Mouse (Mus musculus): ENCODE results near the gene Thegl.
"Not testable (repeated sequence)": the region's sequence is repeated elsewhere in the genome, so short reads cannot be mapped to it uniquely, and the experiment has no call there.

The Thegl gene

DNA sequence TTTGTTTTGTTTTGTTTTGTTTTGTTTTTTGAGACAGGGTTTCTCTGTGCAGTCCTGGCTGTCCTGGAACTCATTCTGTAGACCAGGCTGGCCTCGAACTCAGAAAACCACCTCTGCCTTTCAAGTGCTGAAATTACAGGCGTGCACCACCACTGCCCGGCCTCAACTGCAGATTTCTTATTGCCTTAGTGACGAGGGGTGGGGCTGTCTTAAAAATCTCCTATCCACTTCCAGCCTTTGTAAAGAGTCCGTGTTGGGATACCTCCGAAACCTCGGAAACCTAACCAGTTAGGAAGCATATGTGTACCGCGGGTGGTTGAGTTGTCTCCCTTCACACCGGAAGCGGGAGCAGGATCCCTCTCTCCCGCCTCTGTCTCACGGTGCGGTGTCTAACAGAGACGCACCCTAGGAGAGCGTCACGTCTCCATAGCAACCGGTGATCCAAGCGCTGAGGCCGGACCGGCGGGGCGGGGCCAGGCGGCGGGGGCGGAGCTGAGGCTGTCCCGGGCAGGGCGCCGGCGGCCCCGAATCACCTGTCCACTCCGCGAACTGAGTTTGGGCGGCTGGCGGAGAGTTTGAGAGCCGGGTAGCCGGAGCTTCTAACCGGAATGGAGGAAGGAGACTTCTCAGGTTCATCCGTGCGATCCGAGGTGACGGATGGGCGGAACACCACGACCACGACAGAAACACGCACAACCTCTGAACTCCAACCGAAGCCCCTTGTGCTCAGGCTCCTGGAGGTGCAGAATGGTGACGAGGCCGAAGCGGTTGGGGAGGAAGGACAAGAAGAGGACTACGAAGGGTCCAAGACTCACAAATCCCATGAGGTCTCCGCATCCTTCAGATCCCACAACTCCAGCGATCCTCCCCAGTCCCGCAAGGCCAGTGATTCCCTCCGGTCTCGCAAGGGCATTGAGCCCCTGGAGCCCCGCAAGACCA lies at the start of gene Thegl:
Gene Thegl, plus strand, starts transcription at position 480 of the 939 bp plus-strand sequence.
- peak; percentile 27 for DNase-seq (ENCODE audit: low spot score)

DNA sequence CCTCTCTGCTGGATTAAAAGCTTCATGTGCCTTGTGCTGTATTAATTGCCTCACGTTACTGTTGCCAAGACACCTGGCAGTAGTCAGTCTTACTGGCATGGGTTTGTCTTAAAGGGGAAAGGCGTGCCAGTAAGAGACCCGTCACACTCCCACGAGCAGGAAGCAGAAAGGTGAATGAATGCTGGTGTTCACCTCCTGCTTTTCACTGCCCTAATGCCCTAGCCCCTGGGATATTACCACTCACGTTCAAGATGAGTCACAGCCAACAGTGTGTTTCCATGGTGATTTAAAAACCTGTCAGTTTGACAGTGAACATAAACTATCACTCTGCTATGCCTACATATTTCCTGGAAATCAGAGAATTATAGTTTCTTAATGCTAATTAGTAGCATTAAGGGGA lies 46.6 kb upstream of the Thegl start:
- no peak for DNase-seq (ENCODE audit: low spot score)

DNA sequence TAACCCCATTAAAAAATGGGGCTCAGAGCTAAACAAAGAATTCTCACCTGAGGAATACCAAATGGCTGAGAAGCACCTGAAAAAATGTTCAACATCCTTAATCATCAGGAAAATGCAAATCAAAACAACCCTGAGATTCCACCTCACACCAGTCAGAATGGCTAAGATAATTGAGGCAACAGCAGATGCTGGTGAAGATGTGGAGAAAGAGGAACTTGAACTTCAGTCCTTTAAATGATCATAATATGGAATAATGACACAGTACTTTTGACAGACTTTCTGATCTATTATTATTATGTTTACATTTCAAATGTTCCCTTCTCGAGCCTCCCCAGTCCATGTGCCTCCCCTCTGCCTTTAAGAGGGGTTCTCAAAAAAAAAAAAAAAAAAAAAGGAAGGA lies 44.7 kb upstream of the Thegl start:
- DNase-seq (ENCODE audit: low spot score), result not testable (repeated sequence)

DNA sequence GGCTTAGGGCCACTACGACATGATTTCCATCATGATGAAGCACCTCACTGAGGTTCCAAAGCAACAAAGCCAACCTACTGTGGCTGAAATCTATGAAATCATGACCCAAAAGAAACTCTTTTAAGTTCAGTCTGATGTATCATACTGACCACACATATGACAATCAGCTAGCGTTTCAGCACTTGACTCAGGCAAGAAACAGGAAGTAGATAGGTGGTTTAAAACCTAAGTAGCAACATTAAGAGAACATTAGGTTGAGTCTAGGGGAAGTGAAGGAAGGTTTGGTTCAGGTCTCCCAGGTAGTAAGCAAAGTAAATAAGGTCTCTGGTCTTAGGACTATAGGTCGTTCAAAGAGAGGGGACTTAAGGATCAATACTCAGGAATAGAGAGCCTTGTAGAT lies 42.3 kb upstream of the Thegl start:
- DNase-seq (ENCODE audit: low spot score), result no peak

DNA sequence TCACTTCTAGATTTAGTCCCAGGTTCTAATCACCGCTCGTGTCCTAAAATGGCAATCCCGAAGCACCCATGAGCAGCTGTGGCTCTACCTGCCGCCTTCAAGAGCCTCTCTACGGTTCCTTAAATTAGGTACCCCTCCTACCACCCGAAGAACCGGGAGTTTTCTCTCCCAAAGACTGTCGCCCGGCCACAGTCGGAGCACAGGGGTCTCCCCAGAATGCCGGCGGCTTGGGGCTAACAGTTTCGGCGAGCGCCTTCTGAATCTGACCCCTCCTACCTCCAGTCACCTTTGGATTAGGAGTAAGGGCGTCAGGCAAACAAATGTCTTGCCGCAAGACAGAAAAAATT lies 41.6 kb upstream of the Thegl start:
- DNase-seq (ENCODE audit: low spot score), result no peak

DNA sequence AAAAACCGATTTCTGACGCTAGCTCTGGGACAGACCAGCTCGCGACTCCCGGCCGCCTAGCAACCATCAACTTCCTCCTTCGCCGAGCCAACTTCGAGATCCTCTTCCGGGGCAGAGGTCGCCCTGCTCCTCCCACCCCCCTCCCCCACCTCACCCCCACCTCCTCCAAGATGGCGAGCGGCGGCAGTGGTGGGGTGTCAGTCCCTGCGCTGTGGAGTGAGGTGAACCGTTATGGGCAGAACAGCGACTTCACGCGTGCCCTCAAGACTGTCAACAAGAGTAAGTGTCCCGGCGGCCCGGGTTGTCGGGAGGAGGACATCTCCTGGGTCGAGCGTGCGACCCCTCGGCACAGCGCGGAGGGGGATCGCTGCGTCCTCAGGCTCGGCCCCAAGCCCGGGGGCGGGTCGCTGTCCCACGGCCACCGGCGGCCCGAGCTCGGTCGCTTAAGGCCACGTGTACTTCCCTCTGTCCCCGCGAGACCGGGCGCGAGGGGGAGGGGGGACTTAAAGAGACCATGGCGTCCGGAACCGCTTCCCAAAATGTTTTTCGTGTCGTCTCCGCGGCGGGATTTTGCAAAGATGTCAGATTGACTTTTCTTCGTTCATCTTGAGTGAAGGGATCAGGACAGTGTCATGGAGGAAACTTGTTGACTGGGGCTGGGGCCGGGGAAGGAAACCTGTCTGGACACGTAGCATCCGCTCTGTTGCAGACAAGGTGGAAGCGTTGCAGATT lies 41.1 kb upstream of the Thegl start, which contains the start of gene Srp72:
Gene Srp72, plus strand, starts transcription at position 130 of the 732 bp plus-strand sequence.
- peak; percentile 54 for DNase-seq (ENCODE audit: low spot score)

DNA sequence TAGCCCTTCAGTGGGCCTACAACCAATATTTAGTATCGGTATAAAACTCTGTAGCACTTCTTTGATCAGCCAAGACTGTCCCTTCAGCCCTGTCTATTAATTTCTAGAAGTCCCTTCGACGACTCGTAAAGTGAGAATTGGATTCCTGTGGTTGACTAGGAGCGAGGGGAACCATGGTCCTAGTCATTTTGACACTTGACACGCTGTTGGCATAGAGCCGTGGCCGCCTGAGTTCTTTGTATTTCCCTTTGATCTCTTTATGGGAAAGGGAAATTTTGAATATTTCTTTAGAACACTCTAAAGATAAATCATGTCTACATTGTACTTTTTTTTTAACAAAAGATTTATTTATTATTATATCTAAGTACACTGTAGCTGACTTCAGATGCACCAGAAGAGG lies 40.1 kb upstream of the Thegl start:
- DNase-seq (ENCODE audit: low spot score), result no peak

DNA sequence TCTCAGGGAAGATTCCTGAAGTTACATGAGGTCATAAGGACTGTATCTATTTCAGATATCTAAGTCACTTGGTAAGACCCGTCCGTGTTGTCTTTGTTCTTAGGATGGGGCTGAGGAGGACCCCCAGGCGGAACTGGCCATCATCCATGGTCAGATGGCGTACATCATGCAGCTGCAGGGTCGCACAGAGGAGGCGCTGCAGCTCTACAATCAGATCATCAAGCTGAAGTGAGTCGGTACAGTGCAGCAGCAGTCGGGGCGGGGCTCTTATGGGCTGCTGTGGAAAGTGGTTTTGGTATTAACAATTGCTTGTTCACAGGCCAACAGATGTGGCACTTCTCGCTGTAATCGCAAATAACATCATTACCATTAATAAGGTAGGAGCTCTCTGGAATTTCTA lies 31.8 kb upstream of the Thegl start:
- no peak for DNase-seq (ENCODE audit: low spot score)

DNA sequence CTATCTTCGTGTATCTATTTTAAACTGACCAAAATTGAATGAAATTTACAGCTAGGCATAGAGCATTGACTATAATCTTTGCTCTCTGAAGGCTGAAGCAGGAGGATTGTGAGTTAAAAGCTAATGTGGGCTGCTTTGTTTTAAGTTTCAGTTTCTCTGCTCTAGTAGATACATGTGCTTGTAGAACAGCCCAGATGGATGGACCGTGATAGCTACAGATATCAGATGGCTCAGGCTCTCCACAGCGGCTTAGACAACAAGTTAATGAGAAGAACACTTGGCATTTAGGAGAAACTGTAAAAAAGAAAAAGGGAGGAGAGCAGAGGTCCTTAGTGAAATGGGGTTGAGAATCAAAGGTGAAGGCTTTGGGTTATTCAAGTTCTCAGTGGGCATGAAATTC lies 25.0 kb upstream of the Thegl start:
- no peak for DNase-seq (ENCODE audit: low spot score)

DNA sequence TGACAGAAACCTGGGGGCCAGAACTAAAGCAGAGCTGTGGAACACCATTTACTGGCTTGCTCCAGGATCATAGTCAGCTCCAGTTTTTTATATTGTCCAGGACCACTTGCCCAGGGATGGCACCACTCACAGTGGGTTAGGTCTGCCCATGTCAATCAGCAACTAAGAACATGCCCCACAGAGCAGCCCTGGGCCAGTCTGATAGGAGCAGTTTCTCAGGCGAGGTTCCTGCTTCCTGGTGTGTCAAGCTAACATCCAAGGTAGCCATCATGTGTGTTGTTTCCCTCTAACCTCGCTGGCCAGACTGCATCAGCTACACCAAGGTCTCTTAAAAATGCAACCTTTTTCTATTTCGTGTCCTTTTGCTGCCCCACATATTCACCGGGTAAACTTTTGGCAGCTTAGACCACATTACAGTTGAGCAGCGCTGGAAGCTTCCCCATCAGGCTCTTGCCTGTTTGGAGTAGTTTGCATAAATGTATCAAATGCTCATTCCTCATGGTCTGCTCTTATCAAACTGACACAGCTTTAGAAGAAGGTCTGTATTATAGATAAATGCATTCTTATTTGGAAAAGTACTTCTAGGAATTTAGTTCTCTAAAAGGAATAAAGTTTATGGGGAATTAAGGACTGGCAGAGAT lies 22.5 kb upstream of the Thegl start:
- no peak for DNase-seq (ENCODE audit: low spot score)

DNA sequence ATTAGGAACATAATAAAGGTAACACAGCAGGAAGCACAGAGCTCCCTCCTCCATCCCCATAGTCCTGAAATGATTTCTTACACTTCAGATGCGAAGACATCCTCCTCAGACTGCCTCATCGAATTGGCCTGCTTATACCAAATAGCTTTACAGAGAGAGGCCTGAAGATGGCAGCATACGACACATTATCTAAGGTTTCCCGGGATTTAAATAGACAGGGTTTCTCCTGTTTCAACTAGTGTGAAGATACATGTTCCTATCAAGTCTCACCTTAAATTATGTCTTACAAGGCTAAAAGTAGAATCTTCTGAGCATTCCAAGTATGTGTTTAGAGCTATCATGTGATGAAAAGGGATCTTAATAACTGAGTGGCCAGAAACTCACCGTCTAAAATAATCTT lies 17.4 kb upstream of the Thegl start:
- DNase-seq (ENCODE audit: low spot score), result no peak

DNA sequence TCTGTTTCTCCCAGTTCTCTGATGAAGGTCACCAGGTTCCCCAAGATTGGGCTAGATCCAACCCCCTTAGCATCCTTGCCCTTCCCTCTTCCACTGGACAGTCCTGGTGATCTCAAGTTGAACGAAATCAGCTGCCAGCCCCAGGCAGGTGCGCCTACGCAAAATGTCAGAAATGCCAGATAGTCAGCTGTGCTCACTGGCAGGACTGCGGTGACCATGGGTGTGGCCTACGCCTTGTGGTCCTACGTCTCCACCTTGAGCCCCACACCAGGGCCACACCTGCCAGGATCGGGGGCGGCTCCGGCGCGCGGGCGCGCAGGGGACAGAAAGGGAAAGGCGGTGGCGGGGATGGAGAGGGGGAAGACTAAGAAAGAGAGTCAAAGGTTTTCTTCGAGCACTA lies 14.6 kb upstream of the Thegl start:
- no peak for DNase-seq (ENCODE audit: low spot score)

DNA sequence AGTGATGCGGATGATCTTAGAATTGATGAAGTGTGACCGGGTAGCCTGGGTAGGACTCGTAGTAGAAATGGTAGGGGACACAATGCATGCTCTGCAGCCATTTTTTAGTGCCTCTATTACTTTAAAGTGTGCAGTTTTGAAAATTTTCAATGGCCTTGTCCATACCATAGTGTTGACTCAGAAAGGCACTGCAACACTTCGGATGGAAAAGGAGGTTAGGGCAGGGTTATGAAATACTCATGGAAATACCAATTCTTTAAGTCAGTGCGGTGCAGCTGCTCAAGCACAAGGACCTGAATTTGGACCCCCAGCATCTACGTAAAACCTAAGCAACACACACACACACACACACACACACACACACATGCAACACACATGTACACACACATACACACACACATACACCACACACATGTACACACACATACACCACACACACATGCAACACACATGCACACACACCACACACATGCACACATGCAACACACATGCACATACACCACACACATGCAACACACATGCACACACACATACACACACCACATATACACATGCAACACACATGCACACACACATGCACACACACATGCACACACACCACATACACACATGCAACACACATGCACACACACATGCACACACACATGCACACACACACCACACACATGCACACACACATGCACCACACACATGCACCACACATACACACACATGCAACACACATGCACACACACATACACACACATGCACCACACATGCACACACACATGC lies 11.6 kb upstream of the Thegl start, which contains the start of gene Arl9:
Gene Arl9, plus strand, starts transcription at position 5 of the 771 bp plus-strand sequence.
- DNase-seq (ENCODE audit: low spot score), result no peak

DNA sequence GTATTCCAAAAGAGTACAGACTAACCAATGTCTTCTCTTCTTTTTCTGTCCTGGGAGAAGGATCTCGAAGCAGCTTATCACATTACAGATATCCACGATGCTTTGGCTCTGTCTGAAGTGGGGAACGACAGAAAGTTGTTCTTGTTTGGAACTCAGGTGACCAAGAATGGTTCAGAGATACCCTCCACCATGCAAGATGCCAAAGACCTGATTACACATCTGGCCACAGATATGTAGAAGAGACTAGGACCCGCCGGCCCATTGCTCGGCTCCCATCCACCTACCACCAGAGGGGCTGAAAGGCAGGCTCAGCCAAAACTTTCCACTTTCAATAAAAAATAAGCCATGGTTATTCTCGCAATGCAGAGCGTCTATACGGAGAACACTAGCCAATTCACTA lies 5.5 kb upstream of the Thegl start:
- DNase-seq (ENCODE audit: low spot score), result no peak

DNA sequence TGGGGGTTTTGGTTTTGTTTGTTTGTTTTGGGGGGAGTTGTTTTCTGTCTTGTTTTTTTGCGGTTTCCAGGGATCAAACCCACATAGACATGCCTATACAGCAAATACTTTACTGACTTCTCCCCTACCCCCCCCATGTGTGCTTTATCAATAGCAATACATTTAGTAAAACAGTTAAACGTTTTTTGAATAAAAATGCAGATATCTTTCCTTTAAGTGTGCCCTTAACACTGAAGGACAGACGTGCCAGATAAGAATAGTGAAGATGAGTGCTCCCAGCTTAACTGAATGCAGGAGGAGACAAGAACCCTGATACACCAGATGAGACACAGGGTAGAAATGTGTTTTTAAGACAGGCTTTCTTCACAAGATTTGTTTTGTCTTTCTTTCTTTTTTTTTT lies 4.7 kb upstream of the Thegl start:
- DNase-seq (ENCODE audit: low spot score), result no peak

DNA sequence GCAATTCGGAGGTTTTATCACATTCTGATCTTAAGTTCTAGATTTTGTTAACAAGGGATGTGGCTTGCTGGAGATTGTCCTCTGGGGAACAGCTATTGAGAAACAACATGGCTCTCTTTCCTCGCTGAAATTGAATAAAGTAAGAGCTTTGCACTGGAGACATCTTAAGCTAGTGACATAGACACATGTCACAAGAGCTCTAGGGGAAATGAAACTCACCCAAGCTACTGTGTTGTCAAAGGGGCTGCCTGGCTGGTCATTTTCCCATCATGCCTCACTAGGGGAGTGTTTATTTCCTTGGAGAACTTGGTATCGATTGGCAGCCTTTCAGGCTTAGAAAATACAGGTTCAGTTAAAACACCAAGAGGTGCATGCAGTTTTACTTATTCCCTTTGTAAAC lies 2.7 kb upstream of the Thegl start:
- DNase-seq (ENCODE audit: low spot score), result no peak

DNA sequence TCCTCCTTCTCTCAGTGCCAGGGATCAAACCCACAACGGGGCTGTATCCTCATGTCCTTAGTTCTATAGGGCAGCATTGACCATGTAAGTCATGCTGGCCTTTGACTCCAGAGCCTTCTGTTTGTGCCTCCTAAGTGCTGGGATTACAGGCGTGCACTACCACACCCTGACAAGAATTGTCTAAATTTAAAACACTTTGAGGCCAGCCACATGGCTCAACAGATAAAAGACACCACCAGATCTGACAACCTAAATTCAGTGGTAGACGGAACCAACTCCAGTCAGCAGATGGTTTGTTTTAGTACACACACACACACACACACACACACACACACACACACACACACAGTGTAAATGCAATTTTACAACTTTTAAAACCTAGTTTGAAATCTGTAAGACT lies 12.2 kb downstream of the Thegl start:
- no peak for DNase-seq (ENCODE audit: low spot score)

DNA sequence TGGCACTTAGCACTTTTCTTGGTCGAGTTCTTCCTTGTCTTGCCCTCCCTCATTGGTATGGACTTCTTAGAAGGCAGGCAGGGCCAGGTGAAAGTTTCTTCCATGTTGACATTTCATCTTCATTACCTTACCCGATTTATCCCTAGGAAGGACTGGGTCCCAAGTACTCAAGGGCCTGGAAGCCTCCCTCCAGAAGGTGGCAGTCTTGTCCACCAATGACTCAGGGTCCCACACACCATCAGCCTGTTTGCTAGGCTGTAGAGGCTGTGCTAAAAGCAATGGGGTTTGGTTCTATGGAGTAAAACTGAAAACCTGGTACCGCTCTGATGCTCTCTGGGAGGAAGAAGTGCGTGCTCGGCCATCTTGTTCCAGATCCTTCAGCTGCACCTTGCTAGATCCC lies 13.9 kb downstream of the Thegl start:
- no peak for DNase-seq (ENCODE audit: low spot score)

DNA sequence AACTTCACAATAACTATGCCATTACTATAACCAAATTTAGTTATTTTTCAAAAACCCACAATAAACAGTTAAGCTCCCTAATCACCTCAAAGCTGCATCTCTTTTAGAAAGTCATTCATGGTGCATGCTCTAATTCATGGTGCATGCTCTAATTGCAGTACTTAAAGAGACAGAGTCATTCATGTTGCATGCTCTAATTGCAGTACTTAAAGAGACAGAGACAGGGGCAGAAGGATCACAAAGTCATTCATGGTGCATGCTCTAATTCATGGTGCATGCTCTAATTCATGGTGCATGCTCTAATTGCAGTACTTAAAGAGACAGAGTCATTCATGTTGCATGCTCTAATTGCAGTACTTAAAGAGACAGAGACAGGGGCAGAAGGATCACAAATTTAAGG lies 19.3 kb downstream of the Thegl start:
- not testable (repeated sequence) for DNase-seq (ENCODE audit: low spot score)

DNA sequence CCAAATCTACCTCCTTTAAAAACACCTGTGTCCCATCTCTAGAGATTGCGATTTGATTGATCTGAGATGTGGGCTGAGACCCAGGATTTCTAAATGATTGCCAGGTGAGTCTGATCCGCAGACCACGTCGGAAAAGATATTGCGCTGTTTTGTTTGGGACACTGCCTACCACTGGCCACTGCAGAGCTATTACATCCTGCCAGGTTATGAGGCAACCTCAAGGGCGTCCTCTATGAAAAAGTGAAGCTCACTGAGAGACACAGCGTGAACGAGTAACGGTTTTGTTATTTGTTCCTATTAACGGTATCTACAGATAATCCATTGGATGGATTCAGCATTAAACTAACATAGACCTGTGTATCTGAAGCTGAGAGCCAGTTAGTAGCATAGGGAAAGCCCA lies 22.6 kb downstream of the Thegl start:
- no peak for DNase-seq (ENCODE audit: low spot score)

DNA sequence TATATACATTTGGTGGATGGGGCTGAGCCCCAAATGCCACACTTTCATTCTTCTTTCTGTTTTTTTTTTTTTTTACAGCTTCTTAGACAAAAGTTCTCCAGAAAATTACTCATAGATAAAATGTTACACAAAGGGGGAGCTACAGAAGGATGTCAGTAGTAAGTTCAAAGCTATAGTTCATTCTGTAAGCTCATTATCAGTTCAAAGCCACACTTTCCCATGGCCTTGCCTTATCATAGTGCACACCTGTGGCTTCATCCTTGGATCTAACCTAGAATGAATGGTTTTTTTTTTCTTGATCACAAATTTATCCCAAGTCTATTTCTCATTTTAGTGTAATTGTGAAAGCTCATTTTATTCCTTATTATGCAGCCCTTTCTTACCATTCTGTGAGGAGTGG lies 23.6 kb downstream of the Thegl start:
- DNase-seq (ENCODE audit: low spot score), result no peak

DNA sequence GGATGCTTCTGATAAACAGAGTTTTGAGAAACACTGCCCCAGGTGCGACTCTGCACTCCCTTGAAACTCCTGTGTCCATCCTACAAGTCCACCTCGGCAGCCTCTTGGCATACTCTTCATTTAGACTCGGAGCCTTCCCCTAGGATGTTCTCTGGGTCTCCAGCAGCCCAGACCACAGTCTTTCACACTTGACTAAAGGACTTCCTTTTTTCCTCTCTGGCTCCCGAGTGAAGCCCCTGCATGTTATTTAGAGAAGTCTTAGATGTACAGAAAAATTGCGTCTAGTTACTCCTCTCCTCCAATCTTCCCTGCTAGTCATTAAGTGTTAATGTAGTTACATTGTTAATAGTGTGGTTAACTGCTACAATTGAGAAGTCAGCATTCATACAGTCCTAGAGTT lies 28.5 kb downstream of the Thegl start:
- no peak for DNase-seq (ENCODE audit: low spot score)
